Mouse (Mus musculus): Measurements from ENCODE around the gene Trim9.

The Trim9 gene

GRCm38 (mm10) chr12:70214281-70214680, 133.1 kb downstream of the Trim9 start:
- DNase-seq (ENCODE audit: low spot score in 2 of 2): no peak

GRCm38 (mm10) chr12:70213601-70214000, 133.8 kb downstream of the Trim9 start:
- no peak for DNase-seq (ENCODE audit: low spot score in 2 of 2)

GRCm38 (mm10) chr12:70212501-70212900, 134.9 kb downstream of the Trim9 start:
- no peak for DNase-seq (ENCODE audit: low spot score in 2 of 2)

- DNase-seq (ENCODE audit: low spot score in 2 of 2): no peak
These were observed 139.2 kb downstream of the Trim9 start for GRCm38 (mm10) chr12:70208214-70208613.

GRCm38 (mm10) chr12:70204433-70204832, 143.0 kb downstream of the Trim9 start:
- DNase-seq (ENCODE audit: low spot score in 2 of 2): no peak

GRCm38 (mm10) chr12:70201926-70202529, 145.4 kb downstream of the Trim9 start:
- DNase-seq (ENCODE audit: low spot score in 2 of 2): no peak

- no peak for DNase-seq (ENCODE audit: low spot score in 2 of 2)
These were observed 151.1 kb downstream of the Trim9 start for GRCm38 (mm10) chr12:70196341-70196740.

GRCm38 (mm10) chr12:70195426-70195825, 152.0 kb downstream of the Trim9 start:
- no peak for DNase-seq (ENCODE audit: low spot score in 2 of 2)
